Mouse (Mus musculus) activated CD4-positive, CD25-positive, alpha-beta regulatory T cell (primary cell): ENCODE data around the gene Gm27029. TPM values are rescaled to one million over a fixed set of nuclear protein-coding genes. Genes with fewer than 3 reads are reported as not detected.

Experiments used
- polyA plus RNA-seq, 2 experiments: library from polyadenylated mRNA; unstranded; fragments of 100-300 nt; shearing (Covaris generic); gene quantifications; one replicate each; pipeline ENCODE4 v1.2.1; 2017

Gm27029 gene
- 1 to 10 TPM; 3.0 to 3.5 TPM for polyA plus RNA-seq

DNA sequence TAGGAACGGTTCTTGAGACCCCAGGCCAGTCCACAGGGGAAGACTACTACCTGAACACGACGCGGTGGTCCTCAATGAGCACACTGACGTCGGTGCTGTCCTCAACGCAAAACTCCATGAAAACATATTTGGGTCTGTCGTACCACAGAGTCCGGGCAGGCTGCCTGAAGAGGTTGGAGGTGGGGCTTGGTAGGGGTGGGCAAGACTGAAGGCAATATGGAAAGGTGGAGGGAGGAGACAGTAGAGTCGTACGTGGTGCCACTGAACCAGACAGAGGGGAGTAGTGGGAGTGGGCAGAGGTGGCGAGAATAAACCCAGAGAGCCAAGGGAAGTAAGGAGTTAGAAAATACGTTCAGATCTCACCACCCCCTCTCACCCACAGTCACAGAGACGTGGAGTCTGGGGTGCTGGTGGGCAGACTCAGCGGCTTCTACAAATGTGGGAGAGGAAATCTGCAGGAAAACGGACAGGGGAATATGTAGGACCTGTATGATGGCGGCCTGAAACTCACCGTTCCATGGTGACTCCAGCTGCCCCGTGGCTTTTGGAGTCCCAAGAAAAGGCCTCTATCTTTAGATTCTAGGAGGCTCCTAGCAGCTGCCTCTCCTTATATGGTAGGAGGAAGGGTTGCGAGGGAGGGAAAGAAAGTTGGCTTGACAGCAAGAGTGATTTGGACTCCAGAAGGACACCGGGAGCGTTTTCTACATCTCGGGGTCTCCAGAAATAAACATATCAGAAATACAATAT is at the start of gene Gm27029:
TSS of gene Gm27029 (minus strand) at position 692 of the 747 bp plus-strand sequence.

DNA sequence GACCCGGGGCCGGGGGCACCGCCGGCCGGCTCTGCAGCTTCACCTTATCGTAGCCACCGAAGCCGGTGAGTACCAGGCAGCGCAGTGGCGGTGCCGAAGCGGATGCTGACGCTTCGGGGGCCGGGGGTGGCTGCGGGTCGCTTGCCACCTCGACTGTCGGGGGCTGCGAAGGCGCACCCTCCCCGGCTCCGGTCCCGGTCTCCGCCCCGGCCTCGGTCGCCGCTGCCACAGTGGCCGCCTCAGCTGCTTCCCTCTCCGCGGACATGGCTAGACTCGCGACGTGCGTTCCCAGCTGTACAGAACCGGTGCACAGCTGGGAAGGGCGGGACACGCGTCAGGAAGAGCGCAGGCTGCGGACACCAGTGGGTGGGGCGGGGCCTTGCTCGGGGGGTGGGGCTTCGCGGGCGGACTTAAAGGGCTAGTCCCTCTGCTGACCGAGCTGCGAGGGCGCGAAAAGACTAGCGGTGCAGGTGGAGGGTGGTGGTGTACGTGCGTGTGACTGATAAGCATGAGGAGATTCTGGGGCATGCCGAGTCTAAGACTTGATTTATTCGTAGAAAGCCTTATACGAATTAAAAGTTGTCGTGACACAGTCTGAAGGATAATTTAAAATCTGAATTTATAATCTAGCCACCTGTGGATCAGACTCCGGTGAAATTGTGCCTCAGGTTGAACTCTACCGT is 41.4 kb upstream of the Gm27029 start, which contains the start of gene Vat1:
TSS of gene Vat1 (minus strand) at position 362 of the 683 bp plus-strand sequence.

GRCm38 (mm10) chr11:101464211-101465100 is 39.9 kb upstream of the Gm27029 start, which contains the start of gene Rnd2:
TSS of gene Rnd2 (plus strand) at chr11:101464999.

DNA sequence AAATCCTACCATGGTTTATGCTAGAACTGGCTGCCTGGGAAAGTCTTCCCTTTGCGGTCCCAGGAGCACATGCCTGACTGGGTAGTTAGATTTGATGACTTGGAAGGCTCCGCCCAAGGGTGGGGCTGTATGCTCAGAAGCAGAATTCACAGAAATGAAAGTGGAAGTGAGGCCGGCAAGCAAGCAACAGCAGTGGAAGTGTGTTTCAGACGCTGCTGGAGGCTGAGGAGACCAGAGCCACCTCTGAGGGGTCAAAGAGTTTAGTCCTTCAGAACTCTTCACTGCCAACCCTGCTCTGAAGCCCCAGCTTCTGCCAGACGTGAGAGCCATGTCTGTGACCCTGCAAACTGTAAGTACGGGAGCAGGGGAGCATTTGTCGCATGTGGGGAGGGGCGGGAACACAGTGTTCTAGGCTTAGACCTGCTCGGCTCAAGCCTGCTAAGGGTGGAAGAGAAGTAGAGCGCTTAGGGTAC is 23.7 kb upstream of the Gm27029 start, which contains the start of gene Ifi35:
TSS of gene Ifi35 (plus strand) at position 134 of the 473 bp plus-strand sequence.

DNA sequence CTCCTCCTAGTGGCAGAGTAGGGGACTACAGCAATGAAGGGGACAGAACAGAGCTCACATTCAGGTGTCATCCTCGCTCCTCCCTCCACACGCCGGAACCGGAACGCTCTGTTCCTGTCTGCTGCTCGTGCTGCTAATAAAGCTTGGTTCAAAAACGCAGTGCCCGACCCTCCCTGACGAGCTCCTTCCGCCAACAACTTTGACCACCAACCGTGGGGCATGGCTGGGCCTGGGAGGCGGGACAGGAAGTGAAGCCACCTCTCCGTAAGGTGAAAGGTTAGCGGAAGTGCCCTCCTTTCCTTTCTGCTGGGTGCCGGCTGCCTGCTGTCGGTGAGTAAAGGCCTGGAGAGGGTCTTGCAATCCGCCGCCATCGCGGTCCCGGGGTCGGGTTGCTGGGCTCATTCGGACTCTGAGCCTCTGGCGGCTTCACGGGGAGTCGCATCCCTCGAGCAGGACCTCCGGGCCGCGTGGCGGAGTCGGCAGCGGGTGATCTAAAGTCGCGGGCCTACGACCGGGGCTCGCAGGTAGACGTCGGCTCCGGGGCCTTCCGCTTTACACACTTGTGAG is 17.6 kb upstream of the Gm27029 start, which contains the start of gene Rpl27:
TSS of gene Rpl27 (plus strand) at position 172 of the 567 bp plus-strand sequence.

DNA sequence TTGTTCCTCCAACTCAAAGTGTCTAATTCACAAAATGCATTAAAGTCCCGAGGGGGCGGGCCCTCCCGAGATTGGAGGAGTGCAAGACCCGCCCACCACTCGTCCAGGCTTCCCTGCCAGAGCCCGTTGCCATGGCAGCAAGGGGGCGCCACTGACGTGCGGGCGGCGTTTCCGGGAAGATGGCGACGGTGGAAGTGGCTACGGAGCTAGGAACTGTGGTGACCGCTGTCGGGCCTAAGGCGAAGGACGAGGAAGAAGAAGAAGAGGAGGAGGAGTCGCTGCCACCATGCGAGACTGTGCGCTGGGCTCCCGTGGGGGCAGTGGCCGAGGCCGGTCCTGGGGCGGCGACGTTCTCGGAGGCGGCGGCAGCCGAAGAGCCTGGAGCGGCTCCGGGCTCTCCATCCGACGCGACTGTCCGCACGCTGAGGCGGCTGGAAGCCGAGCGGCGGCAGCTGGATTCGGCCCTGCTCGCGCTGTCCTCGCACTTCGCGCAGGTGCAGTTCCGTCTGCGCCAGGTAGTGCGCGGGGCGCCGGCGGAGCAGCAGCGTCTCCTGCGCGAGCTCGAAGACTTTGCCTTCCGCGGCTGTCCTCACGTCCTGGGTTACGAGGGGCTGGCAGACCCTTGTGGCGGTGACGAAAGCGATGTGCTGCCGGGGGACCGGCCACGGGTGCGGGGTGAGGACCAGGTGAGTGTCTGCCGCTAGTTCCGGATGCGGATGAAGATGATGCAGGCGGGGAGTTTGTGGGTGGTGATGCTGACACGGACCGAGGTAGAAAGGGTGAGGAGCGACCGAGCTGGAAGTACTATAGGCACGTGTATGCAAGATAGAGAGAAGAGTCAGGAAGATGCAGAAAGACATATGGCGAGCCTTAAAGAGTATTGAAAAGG is 573 bp upstream of the Gm27029 start, which contains the start of the genes Rundc1 and Ptges3l:
TSS of gene Rundc1 (plus strand) at position 161 of the 889 bp plus-strand sequence.
TSS of gene Ptges3l (minus strand) at position 409 of the 889 bp plus-strand sequence.

GRCm38 (mm10) chr11:101417101-101417855 is 7.3 kb downstream of the Gm27029 start, which contains the start of gene Aarsd1:
TSS of gene Aarsd1 (minus strand) at chr11:101417615.

DNA sequence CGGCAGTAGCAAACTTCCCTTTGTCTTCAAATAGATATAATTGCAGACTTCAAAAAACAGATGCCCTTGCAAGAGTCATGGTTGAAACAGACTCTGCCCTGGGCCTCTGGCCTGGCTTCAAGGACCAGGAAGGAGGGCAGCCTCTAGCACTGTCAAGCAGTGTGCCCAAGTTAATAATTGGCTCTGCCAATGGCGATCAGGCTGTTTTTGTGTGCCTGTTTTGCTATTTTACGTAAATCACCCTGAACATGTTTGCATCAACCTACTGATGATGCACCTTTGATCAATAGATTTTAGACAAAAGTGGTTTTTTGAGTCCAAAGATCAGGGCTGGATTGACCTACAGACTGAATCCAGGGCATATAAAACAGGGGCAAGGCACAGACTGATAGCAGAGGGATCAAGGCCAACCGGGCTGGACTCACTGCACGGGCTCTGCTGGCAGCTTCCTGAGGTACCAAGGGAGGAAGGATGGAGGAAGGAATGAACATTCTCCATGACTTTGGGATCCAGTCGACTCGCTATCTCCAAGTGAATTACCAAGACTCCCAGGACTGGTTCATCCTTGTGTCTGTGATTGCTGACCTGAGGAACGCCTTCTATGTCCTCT is 57.2 kb downstream of the Gm27029 start, which contains the start of gene G6pc:
TSS of gene G6pc (plus strand) at position 236 of the 610 bp plus-strand sequence.

Other genes starting within 250 kb of the Gm27029 start
- 10 to 100 TPM in 1 of 2 experiments, under 1 TPM in 1; 0.92 to 15.6 TPM for gene Ccr10, start 249.4 kb downstream of the Gm27029 start, polyA plus RNA-seq
- 10 to 100 TPM; 43.0 to 68.3 TPM for gene Ezh1, start 198.3 kb downstream of the Gm27029 start, polyA plus RNA-seq
- under 1 TPM; 0.41 to 0.55 TPM for gene Ramp2, start 178.8 kb downstream of the Gm27029 start, polyA plus RNA-seq
- gene Vps25, start 171.1 kb downstream of the Gm27029 start, polyA plus RNA-seq: 100 to 1,000 TPM; 156 to 177 TPM
- 1 to 10 TPM; 1.3 to 5.1 TPM for gene Wnk4, start 164.2 kb downstream of the Gm27029 start, polyA plus RNA-seq
- gene Cntd1, start 145.8 kb downstream of the Gm27029 start, polyA plus RNA-seq: 1 to 10 TPM in 1 of 2 experiments, under 1 TPM in 1; 0.41 to 1.2 TPM
- gene Coa3, start 145.7 kb downstream of the Gm27029 start, polyA plus RNA-seq: 100 to 1,000 TPM; 101 to 118 TPM
- gene Becn1, start 122.5 kb downstream of the Gm27029 start, polyA plus RNA-seq: 100 to 1,000 TPM; 223 to 228 TPM
- 100 to 1,000 TPM; 157 to 201 TPM for gene Psme3, start 108.6 kb downstream of the Gm27029 start, polyA plus RNA-seq
- gene Aoc2, start 99.7 kb downstream of the Gm27029 start, polyA plus RNA-seq: 1 to 10 TPM; 1.8 to 2.4 TPM
- gene Aoc3, start 94.2 kb downstream of the Gm27029 start, polyA plus RNA-seq: not detected
- not detected for gene G6pc, start 57.2 kb downstream of the Gm27029 start, polyA plus RNA-seq
- gene Aarsd1, start 7.2 kb downstream of the Gm27029 start, polyA plus RNA-seq: 10 to 100 TPM; 33.3 to 40.7 TPM
- gene Rundc1, start 289 bp upstream of the Gm27029 start, polyA plus RNA-seq: 10 to 100 TPM; 17.1 to 29.7 TPM
- 1 to 10 TPM; 4.2 to 4.6 TPM for gene Ptges3l, start 537 bp upstream of the Gm27029 start, polyA plus RNA-seq
- gene Rpl27, start 17.5 kb upstream of the Gm27029 start, polyA plus RNA-seq: 100 to 1,000 TPM; 318 to 457 TPM
- gene Ifi35, start 23.6 kb upstream of the Gm27029 start, polyA plus RNA-seq: 100 to 1,000 TPM; 188 to 201 TPM
- under 1 TPM; 0.21 to 0.35 TPM for gene Rnd2, start 40.2 kb upstream of the Gm27029 start, polyA plus RNA-seq
- under 1 TPM; 0.32 to 0.74 TPM for gene Vat1, start 41.4 kb upstream of the Gm27029 start, polyA plus RNA-seq
- gene Brca1, start 127.2 kb upstream of the Gm27029 start, polyA plus RNA-seq: 1 to 10 TPM; 4.3 to 7.9 TPM
- gene Nbr1, start 127.4 kb upstream of the Gm27029 start, polyA plus RNA-seq: 10 to 100 TPM; 66.8 to 74.1 TPM
- gene Tmem106a, start 157.4 kb upstream of the Gm27029 start, polyA plus RNA-seq: 10 to 100 TPM in 1 of 2 experiments, 1 to 10 TPM in 1; 8.4 to 13.3 TPM
- gene Gm11634, start 174.5 kb upstream of the Gm27029 start, polyA plus RNA-seq: under 1 TPM in 1 of 2 experiments, not detected in 1; 0.30 TPM
- gene Rdm1, start 202.4 kb upstream of the Gm27029 start, polyA plus RNA-seq: 10 to 100 TPM; 38.5 to 54.0 TPM
- 1 to 10 TPM; 1.8 to 2.0 TPM for gene Arl4d, start 240.7 kb upstream of the Gm27029 start, polyA plus RNA-seq